Mouse (Mus musculus) heart, adult 9 months (tissue): ENCODE results near the gene Bcl2a1b.
A peak's percentile ranks its signal among the peaks of the same experiment; 100 is the strongest.
"Not testable (repeated sequence)": the region's sequence is repeated elsewhere in the genome, so short reads cannot be mapped to it uniquely, and the experiment has no call there.

Source experiments
- DNase-seq, 2 experiments: peaks; one replicate each; pipeline ENCODE4 v3.0.0; 2022; ENCODE audit warnings: low spot score in 2 of 2

The Bcl2a1b gene

DNA sequence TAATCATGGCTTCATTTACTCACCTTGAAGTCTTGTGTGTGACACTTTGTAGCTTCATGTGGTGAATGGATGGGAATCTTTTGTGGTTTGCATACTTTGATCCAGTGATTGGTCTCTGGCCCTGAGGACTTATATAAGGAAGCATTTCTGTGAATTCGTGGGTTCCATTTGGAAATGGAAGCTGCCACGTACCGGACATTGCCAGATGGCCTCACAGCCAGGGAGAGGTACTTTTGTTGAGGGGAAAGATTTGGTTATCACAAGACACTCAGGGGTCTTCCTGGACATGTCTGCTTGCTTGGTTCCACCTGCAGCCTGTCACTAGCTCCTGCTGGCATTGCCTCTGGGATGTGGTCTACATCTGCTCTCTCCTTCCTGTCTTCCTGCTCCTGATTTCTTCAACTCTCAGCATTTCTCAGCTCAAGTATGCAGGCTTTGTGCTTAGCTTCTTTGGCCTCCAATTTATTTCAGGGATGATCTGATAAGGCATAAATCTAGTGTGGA is 41.6 kb downstream of the Bcl2a1b start:
- DNase-seq = not testable (repeated sequence)

DNA sequence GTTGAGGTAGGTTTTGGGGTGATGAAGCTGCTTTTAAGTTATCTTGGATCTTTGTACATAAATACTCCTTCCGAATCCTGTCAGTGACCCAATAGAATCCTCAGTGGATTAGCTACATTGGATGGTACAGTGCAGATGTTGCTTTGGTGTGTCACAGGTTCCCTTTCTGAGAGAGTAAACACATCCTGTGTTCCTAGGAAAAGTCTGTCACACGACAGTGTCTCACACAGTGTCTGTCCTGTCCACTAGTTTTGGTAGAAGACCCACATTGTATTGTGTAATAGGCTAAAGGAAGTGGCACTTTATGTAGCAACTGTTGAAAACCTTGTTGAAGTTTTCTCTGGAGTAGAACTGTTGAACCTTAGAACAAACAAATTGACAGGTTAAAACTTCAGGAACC is 54.4 kb downstream of the Bcl2a1b start:
- no peak for DNase-seq

DNA sequence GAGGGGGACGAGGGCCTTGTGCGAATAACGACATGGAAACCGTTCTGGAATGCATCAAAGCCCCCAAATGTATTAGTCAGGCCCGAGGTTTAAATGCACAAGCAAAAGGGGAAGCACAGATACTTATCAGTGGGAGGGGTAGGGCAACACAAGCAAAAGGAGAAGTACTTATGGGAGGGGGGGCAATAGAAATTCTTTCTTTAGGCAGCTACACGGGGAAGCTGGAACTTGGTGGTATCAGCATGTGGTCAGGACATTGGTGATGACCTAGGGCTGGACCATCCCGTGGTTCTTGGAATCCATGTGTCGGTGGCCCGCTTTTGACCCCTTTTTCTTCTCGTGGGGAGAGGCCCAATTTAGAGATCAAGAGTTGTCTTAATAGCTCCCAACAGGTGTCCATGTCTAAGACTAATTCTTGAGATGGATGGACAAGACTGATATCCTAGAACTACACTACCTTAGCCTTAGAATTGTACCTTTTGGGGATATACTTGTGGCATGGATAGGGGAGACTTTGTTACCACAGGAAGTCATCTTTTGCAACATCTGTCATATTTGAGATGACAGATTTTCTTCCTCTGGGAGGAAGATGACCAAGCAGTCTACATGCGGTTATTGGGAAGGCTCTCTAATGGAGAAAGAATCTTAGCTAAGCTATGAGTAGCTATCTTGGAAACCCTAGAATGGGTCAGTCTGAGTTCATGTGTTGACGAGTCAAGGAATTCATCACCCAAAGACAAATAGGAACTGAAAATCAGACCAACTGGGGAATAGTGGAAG is 57.7 kb downstream of the Bcl2a1b start:
- DNase-seq = peak in 1 of 2 experiments; percentile 7
